Mouse (Mus musculus): ENCODE measurements around the gene Cyp2e1. TPM values are rescaled to one million over a fixed set of nuclear protein-coding genes. Genes with fewer than 3 reads are reported as not detected.

The Cyp2e1 gene
- polyA plus RNA-seq, 1 experiment from 2014 or later, result not detected

DNA sequence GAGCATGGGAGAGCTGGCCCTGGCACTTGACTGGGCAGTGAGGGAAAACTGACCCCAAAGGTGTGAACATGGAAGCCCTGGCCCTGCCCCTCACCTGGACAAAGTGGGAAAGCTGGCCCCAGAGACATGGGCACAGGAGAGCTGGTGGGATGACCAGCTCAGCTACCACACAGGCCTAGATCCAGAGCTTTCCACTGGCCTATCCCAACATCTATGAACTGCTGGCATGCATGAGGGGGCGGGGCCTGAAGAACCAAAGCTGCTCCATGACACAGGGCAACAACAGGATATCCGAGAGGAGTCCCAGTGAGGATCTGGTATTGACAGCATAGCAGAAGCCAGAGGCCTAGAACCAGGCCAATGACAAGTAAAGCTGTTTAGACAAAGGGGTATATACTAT lies 34.7 kb downstream of the Cyp2e1 start:
- 75% methylated on average over 2 of the region's 2 CpGs for WGBS

DNA sequence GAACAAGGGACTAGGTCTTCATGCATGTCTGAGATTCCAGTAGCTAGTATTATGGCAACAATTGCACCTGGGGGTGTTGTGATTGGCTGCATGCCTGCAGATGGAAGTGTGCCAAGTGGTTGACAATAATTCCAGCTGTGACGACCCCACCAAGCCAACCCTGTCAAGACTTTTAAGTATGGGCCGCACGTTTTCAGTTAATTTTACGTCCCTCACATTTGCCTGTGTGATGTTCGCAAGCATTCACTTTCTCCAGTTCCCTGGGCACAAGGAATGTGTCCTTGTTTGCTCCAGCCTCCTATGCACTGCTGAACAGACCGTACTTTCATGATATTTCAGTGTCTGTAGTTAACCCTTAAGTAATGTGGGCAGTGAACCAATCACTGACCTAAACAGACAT lies 39.1 kb downstream of the Cyp2e1 start:
- Histone ChIP-seq H3K4me1 (ENCODE audit: control insufficient read depth, insufficient read depth, low read length) (no peaks in the 10 kb centered on the region), H3K9me3 (ENCODE audit: control insufficient read depth, low read length) (no peaks in the 10 kb centered on the region), H3K4me2 (ENCODE audit: low read depth, low read length) (no peak overlapping the region), H3K27me3 (ENCODE audit: control insufficient read depth, insufficient read depth, low read length) (no peaks in the 10 kb centered on the region), H3K27ac (ENCODE audit: low read depth, low read length) (no peak overlapping the region), H3K36me3 (ENCODE audit: control insufficient read depth, insufficient read depth, low read length) (no peaks in the 10 kb centered on the region; the same call in 1 of the 2 replicates), H3K9ac (replicated peaks; ENCODE audit: low read depth, low read length) (no peak overlapping the region), H3K4me3 (ENCODE audit: low read depth, low read length) (no peak overlapping the region)
- no peak for ATAC-seq (ENCODE audit: low read depth)
- WGBS, result 55% methylated on average over 6 of the region's 6 CpGs

More for the DNA sequence above, 34.7 kb downstream of the Cyp2e1 start:
- no peaks in the 10 kb centered on the region for H3K4me1 ChIP-seq (ENCODE audit: control insufficient read depth, insufficient read depth, low read length)
- no peak overlapping the region for H3K9ac ChIP-seq (replicated peaks; ENCODE audit: low read depth, low read length)
- no peak for ATAC-seq (ENCODE audit: low read depth)
- H3K4me2 ChIP-seq (ENCODE audit: low read depth, low read length), result no peak overlapping the region
- no peak overlapping the region for H3K4me3 ChIP-seq (ENCODE audit: low read depth, low read length)
- no peaks in the 10 kb centered on the region for H3K36me3 ChIP-seq (ENCODE audit: control insufficient read depth, insufficient read depth, low read length)
- no peaks in the 10 kb centered on the region for H3K9me3 ChIP-seq (ENCODE audit: control insufficient read depth, low read length)
- no peak overlapping the region for H3K27ac ChIP-seq (ENCODE audit: low read depth, low read length)
- no peaks in the 10 kb centered on the region for H3K27me3 ChIP-seq (ENCODE audit: control insufficient read depth, insufficient read depth, low read length)

DNA sequence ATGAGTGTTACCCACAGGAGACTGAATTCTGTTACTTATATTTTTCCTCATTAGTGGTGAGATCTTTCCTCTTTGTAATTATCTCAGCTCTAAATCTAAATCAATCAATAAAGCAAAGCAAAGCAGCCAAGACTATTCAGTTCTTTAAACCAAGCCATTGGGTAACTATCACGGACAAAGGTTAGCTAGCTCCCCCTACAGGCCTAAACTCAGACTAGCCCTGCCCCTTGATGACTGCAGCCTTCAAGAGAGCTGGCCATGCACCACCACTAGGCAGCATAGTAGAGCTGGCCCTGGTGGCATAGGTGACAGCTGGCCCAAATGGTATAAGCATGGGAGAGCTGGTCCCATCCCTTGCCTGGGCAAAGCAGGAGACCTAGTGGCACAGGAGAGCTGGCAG lies 42.2 kb downstream of the Cyp2e1 start:
- 12% methylated on average over 1 of the region's 1 CpGs for WGBS
- Histone ChIP-seq H3K9ac (replicated peaks; ENCODE audit: low read depth, low read length) (no peak overlapping the region), H3K4me3 (ENCODE audit: low read depth, low read length) (no peak overlapping the region)

DNA sequence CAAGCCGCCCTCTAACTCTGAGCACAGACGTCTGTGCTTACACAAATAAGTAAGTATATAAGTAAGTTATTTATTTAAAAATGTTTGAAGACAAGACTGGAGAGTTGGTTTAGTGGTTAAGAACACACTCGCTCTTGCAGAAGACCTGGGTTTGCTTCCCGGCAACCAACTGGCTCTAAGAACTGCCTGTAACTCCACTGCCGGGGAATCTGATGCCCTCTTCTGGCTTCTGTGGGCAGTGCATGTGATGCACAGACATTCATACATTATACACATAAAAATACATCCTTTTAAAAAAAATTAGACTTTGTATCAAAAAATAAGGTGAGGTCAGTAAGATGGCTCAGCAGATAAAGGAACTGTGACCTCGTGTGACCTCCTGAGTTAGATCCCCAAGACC lies 47.0 kb downstream of the Cyp2e1 start:
- WGBS, result 93% methylated on average over 6 of the region's 6 CpGs
- Histone ChIP-seq H3K36me3 (ENCODE audit: control insufficient read depth, insufficient read depth, low read length) (peaks cover 19% of the 10 kb centered on the region), H3K9me3 (ENCODE audit: control insufficient read depth, low read length) (no peaks in the 10 kb centered on the region), H3K9ac (replicated peaks; ENCODE audit: low read depth, low read length) (no peak overlapping the region), H3K27me3 (ENCODE audit: control insufficient read depth, insufficient read depth, low read length) (no peaks in the 10 kb centered on the region), H3K4me3 (ENCODE audit: low read depth, low read length) (no peak overlapping the region), H3K27ac (ENCODE audit: low read depth, low read length) (no peak overlapping the region), H3K4me1 (ENCODE audit: control insufficient read depth, insufficient read depth, low read length) (no peaks in the 10 kb centered on the region), H3K4me2 (ENCODE audit: low read depth, low read length) (no peak overlapping the region)
- ATAC-seq (ENCODE audit: low read depth), result no peak

More for the DNA sequence above, 42.2 kb downstream of the Cyp2e1 start:
- Histone ChIP-seq H3K4me1 (ENCODE audit: control insufficient read depth, insufficient read depth, low read length) (no peaks in the 10 kb centered on the region), H3K4me2 (ENCODE audit: low read depth, low read length) (no peak overlapping the region), H3K27ac (ENCODE audit: low read depth, low read length) (no peak overlapping the region), H3K9me3 (ENCODE audit: control insufficient read depth, low read length) (no peaks in the 10 kb centered on the region), H3K36me3 (ENCODE audit: control insufficient read depth, insufficient read depth, low read length) (no peaks in the 10 kb centered on the region; the same call in none of the 2 replicates), H3K27me3 (ENCODE audit: control insufficient read depth, insufficient read depth, low read length) (no peaks in the 10 kb centered on the region)
- ATAC-seq (ENCODE audit: low read depth), result no peak

DNA sequence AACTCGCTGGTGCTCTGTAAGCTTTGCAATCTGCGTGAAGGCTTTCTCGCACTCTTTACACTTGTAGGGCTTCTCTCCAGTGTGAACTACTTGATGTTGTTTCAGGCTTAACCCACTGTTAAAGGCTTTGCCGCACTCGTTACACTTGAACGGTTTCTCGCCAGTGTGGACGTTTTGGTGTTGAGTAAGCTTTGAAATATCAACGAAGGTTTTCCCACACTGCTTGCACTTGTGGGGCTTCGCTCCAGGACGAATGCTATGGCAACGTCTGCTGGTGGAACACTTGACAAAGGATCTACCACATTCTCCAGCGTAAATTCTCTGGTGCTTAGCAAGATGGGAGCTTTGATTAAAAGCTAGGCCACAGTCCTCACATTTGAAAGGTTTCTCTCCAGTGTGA lies 48.2 kb downstream of the Cyp2e1 start:
- Histone ChIP-seq H3K36me3 (ENCODE audit: control insufficient read depth, insufficient read depth, low read length) (peaks cover 19% of the 10 kb centered on the region), H3K9me3 (ENCODE audit: control insufficient read depth, low read length) (no peaks in the 10 kb centered on the region), H3K4me1 (ENCODE audit: control insufficient read depth, insufficient read depth, low read length) (no peaks in the 10 kb centered on the region), H3K4me3 (ENCODE audit: low read depth, low read length) (no peak overlapping the region), H3K4me2 (ENCODE audit: low read depth, low read length) (no peak overlapping the region), H3K9ac (replicated peaks; ENCODE audit: low read depth, low read length) (no peak overlapping the region), H3K27me3 (ENCODE audit: control insufficient read depth, insufficient read depth, low read length) (no peaks in the 10 kb centered on the region), H3K27ac (ENCODE audit: low read depth, low read length) (no peak overlapping the region)
- WGBS, result 89% methylated on average over 13 of the region's 13 CpGs
- ATAC-seq (ENCODE audit: low read depth), result no peak

DNA sequence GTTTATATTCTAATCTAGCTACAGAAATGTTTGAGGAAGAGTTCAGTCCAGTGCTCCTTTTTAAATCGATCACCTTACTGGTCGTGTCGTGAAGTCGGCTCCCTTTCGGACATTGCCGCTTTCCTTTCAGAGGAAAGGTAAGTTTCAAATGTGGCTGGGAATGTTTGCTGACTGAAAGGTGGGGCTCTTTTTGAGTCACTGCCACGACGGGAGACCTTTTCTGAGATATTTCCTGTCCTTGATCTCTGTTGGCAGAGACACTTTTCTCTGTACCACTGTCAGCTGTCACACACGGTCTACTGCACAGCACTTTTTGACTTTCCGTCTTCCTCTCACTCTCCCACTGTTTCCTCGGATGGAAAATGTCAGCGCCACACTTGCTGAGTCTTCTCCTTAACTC lies 49.3 kb downstream of the Cyp2e1 start:
- H3K27ac ChIP-seq (ENCODE audit: low read depth, low read length), result no peak overlapping the region
- H3K9me3 ChIP-seq (ENCODE audit: control insufficient read depth, low read length), result no peaks in the 10 kb centered on the region
- H3K4me1 ChIP-seq (ENCODE audit: control insufficient read depth, insufficient read depth, low read length), result no peaks in the 10 kb centered on the region
- no peaks in the 10 kb centered on the region for H3K27me3 ChIP-seq (ENCODE audit: control insufficient read depth, insufficient read depth, low read length)
- WGBS, result 95% methylated on average over 12 of the region's 12 CpGs
- peaks cover 19% of the 10 kb centered on the region for H3K36me3 ChIP-seq (ENCODE audit: control insufficient read depth, insufficient read depth, low read length)
- no peak overlapping the region for H3K4me3 ChIP-seq (ENCODE audit: low read depth, low read length)
- no peak for ATAC-seq (ENCODE audit: low read depth)
- no peak overlapping the region for H3K4me2 ChIP-seq (ENCODE audit: low read depth, low read length)
- H3K9ac ChIP-seq (replicated peaks; ENCODE audit: low read depth, low read length), result no peak overlapping the region

DNA sequence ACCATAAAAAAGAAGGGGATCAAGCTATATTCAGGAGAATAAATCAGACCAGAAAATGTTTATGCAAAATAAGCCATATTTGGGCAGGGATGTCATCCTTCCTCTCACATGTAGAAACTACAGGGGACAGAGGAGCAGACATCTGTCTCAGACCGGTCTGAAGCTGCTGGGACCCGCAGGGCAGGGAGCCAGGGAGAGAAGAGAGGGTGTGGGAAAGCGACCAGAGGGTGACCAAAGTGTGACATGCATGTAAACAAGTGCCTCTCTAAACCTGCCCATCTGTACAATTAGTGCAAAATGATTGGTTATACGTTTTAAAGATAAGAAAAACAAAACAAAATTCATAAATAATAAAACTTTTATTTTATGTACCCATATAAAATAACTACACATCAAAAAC lies 56.6 kb downstream of the Cyp2e1 start:
- Histone ChIP-seq H3K9ac (replicated peaks; ENCODE audit: low read depth, low read length) (no peak overlapping the region), H3K4me1 (ENCODE audit: control insufficient read depth, insufficient read depth, low read length) (0 out of 2 replicates have a peak, but pooled peaks cover 6% of the 10 kb centered on the region), H3K4me3 (ENCODE audit: low read depth, low read length) (no peak overlapping the region), H3K9me3 (ENCODE audit: control insufficient read depth, low read length) (no peaks in the 10 kb centered on the region), H3K27ac (ENCODE audit: low read depth, low read length) (no peak overlapping the region), H3K4me2 (ENCODE audit: low read depth, low read length) (peak overlapping the region; percentile 19; the same call in 1 of the 2 replicates), H3K36me3 (ENCODE audit: control insufficient read depth, insufficient read depth, low read length) (no peaks in the 10 kb centered on the region; the same call in 1 of the 2 replicates), H3K27me3 (ENCODE audit: control insufficient read depth, insufficient read depth, low read length) (no peaks in the 10 kb centered on the region)
- WGBS, result 46% methylated on average over 4 of the region's 4 CpGs
- no peak for ATAC-seq (ENCODE audit: low read depth)

DNA sequence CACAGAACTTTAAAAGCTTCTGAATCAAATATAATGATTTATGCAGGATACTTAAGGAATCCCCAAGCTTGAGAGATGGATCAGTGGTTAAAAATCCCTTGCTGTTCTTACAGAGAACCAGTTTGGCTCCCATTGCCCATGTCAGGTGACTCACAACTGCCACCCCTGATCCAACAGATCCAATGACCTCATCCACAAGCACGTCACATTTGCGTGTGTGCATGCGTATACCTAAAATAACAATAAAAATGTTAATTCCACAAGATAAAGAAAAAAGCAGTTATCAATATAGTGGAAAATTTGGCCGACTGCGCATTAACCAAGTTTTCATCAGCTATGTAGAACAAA lies 57.7 kb downstream of the Cyp2e1 start:
- Histone ChIP-seq H3K36me3 (ENCODE audit: control insufficient read depth, insufficient read depth, low read length) (no peaks in the 10 kb centered on the region; the same call in 1 of the 2 replicates), H3K4me3 (ENCODE audit: low read depth, low read length) (peak overlapping the region; percentile 61), H3K9ac (replicated peaks; ENCODE audit: low read depth, low read length) (peak overlapping the region; percentile 84), H3K9me3 (ENCODE audit: control insufficient read depth, low read length) (no peaks in the 10 kb centered on the region), H3K27ac (ENCODE audit: low read depth, low read length) (peak overlapping the region; percentile 93), H3K4me1 (ENCODE audit: control insufficient read depth, insufficient read depth, low read length) (0 out of 2 replicates have a peak, but pooled peaks cover 6% of the 10 kb centered on the region), H3K27me3 (ENCODE audit: control insufficient read depth, insufficient read depth, low read length) (no peaks in the 10 kb centered on the region), H3K4me2 (ENCODE audit: low read depth, low read length) (peak overlapping the region; percentile 60)
- ATAC-seq (ENCODE audit: low read depth), result peak; percentile 66
- WGBS, result 41% methylated on average over 5 of the region's 5 CpGs

DNA sequence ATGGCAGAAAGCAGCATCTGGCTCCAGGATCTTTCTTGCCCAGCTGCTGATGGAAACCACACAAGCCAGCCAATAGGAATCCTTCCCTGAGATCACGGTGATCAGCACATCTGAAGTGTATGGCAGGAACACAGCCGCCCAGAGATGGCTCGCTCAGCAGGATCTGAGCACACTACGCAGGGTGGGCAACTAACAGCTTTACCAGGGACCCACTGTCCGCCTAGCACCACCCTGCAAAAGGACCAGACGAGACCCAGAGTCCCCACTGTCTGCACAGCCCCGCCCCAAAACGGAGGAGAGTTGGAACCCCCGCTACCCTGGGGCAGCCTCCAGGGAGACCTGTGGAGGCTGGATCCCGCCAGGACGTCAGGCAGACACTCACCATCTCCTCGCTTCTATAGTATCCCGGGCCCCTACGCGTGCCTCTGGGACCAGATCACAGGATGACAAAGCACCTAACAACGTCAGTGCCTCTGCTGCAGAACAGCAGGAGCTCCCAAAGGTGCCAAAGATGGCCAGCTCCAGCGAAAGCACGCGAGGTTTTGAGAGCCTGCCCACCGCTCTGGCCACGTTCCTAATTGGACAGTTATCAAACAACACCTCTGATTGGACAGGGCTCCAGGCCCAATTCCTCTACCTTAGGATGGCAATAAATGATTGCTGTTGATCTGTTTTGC lies 58.3 kb downstream of the Cyp2e1 start, which contains the start of gene Zfp941:
Gene Zfp941 (minus strand): TSS at position 526 of the 677 bp plus-strand sequence.
- peak within 1 kb of the TSS; percentile 84 for H3K9ac ChIP-seq (replicated peaks; ENCODE audit: low read depth, low read length)
- peak; percentile 93 for ATAC-seq (ENCODE audit: low read depth)
- WGBS, result 1% methylated on average over 21 of the region's 21 CpGs
- no peaks in the 10 kb centered on the region for H3K27me3 ChIP-seq (ENCODE audit: control insufficient read depth, insufficient read depth, low read length)
- H3K4me1 ChIP-seq (ENCODE audit: control insufficient read depth, insufficient read depth, low read length), result 0 out of 2 replicates have a peak, but pooled peaks cover 6% of the 10 kb centered on the region
- no peaks in the 10 kb centered on the region; the same call in 1 of the 2 replicates for H3K36me3 ChIP-seq (ENCODE audit: control insufficient read depth, insufficient read depth, low read length)
- peak within 1 kb of the TSS; percentile 93 for H3K27ac ChIP-seq (ENCODE audit: low read depth, low read length)
- no peaks in the 10 kb centered on the region for H3K9me3 ChIP-seq (ENCODE audit: control insufficient read depth, low read length)
- peak within 1 kb of the TSS; percentile 61 for H3K4me3 ChIP-seq (ENCODE audit: low read depth, low read length)
- peak within 1 kb of the TSS; percentile 60 for H3K4me2 ChIP-seq (ENCODE audit: low read depth, low read length)

Data from neural tube, embryonic 14.5 days (tissue).